Mouse (Mus musculus): ENCODE data around the gene Clic4. TPM values are rescaled to one million over a fixed set of nuclear protein-coding genes. Genes with fewer than 3 reads are reported as not detected.

The Clic4 gene
- polyA plus RNA-seq, 1 experiment from 2014 or later: 179 TPM

- Histone ChIP-seq H3K4me1 (replicated peaks; ENCODE audit: control insufficient read depth, insufficient read depth, low read length) (peaks cover 53% of the 10 kb centered on the region), H3K4me3 (ENCODE audit: low read length) (no peak overlapping the region), H3K27me3 (ENCODE audit: control insufficient read depth, insufficient read depth, low read depth, low read length) (no peaks in the 10 kb centered on the region), H3K27ac (ENCODE audit: low read length) (no peak overlapping the region), H3K4me2 (ENCODE audit: low read depth, low read length) (no peak overlapping the region), H3K36me3 (ENCODE audit: control insufficient read depth, insufficient read depth, low read length) (no peaks in the 10 kb centered on the region; the same call in 1 of the 2 replicates), H3K9ac (ENCODE audit: low read length) (no peak overlapping the region), H3K9me3 (ENCODE audit: control insufficient read depth, low read length) (no peaks in the 10 kb centered on the region)
- WGBS: 79% methylated on average over 11 of the region's 11 CpGs
- no peak for ATAC-seq (ENCODE audit: low read depth)
These were observed 15.8 kb downstream of the Clic4 start for GRCm38 (mm10) chr4:135256536-135257450.

- WGBS: 10% methylated on average over 3 of the region's 3 CpGs
- no peaks in the 10 kb centered on the region for H3K36me3 ChIP-seq (ENCODE audit: control insufficient read depth, insufficient read depth, low read length)
- peak overlapping the region; percentile 88 for H3K27ac ChIP-seq (ENCODE audit: low read length)
- H3K4me2 ChIP-seq (ENCODE audit: low read depth, low read length): peak overlapping the region; percentile 10
- no peak overlapping the region for H3K4me3 ChIP-seq (ENCODE audit: low read length)
- ATAC-seq (ENCODE audit: low read depth): peak; percentile 88
- no peaks in the 10 kb centered on the region for H3K27me3 ChIP-seq (ENCODE audit: control insufficient read depth, insufficient read depth, low read depth, low read length)
- peaks cover 53% of the 10 kb centered on the region for H3K4me1 ChIP-seq (replicated peaks; ENCODE audit: control insufficient read depth, insufficient read depth, low read length)
- H3K9ac ChIP-seq (ENCODE audit: low read length): peak overlapping the region; percentile 42; the same call in 1 of the 2 replicates
- no peaks in the 10 kb centered on the region for H3K9me3 ChIP-seq (ENCODE audit: control insufficient read depth, low read length)
These were observed 17.8 kb downstream of the Clic4 start for GRCm38 (mm10) chr4:135254770-135255169.

- WGBS: 27% methylated on average over 4 of the region's 4 CpGs
- no peak overlapping the region for H3K4me3 ChIP-seq (ENCODE audit: low read length)
- H3K27ac ChIP-seq (ENCODE audit: low read length): peak overlapping the region; percentile 88
- no peaks in the 10 kb centered on the region for H3K36me3 ChIP-seq (ENCODE audit: control insufficient read depth, insufficient read depth, low read length)
- peaks cover 51% of the 10 kb centered on the region for H3K4me1 ChIP-seq (replicated peaks; ENCODE audit: control insufficient read depth, insufficient read depth, low read length)
- H3K9ac ChIP-seq (ENCODE audit: low read length): peak overlapping the region; percentile 2; the same call in 1 of the 2 replicates
- peaks cover 3% of the 10 kb centered on the region; the same call in 1 of the 2 replicates for H3K9me3 ChIP-seq (ENCODE audit: control insufficient read depth, low read length)
- H3K27me3 ChIP-seq (ENCODE audit: control insufficient read depth, insufficient read depth, low read depth, low read length): no peaks in the 10 kb centered on the region
- peak overlapping the region; percentile 10 for H3K4me2 ChIP-seq (ENCODE audit: low read depth, low read length)
- peak; percentile 58 for ATAC-seq (ENCODE audit: low read depth)
These were observed 18.3 kb downstream of the Clic4 start for GRCm38 (mm10) chr4:135254321-135254720.

- H3K4me1 ChIP-seq (replicated peaks; ENCODE audit: control insufficient read depth, insufficient read depth, low read length): peaks cover 44% of the 10 kb centered on the region
- 86% methylated on average over 12 of the region's 12 CpGs for WGBS
These were observed 19.2 kb downstream of the Clic4 start for GRCm38 (mm10) chr4:135253239-135254039.

GRCm38 (mm10) chr4:135251801-135252200 lies 20.8 kb downstream of the Clic4 start:
- Histone ChIP-seq H3K27ac (ENCODE audit: low read length) (peak overlapping the region; percentile 33; the same call in 1 of the 2 replicates), H3K27me3 (ENCODE audit: control insufficient read depth, insufficient read depth, low read depth, low read length) (no peaks in the 10 kb centered on the region), H3K4me2 (ENCODE audit: low read depth, low read length) (no peak overlapping the region), H3K36me3 (ENCODE audit: control insufficient read depth, insufficient read depth, low read length) (peaks cover 2% of the 10 kb centered on the region; the same call in 1 of the 2 replicates), H3K4me3 (ENCODE audit: low read length) (no peak overlapping the region), H3K9me3 (ENCODE audit: control insufficient read depth, low read length) (peaks cover 6% of the 10 kb centered on the region; the same call in 1 of the 2 replicates), H3K9ac (ENCODE audit: low read length) (no peak overlapping the region), H3K4me1 (replicated peaks; ENCODE audit: control insufficient read depth, insufficient read depth, low read length) (peaks cover 42% of the 10 kb centered on the region)
- 46% methylated on average over 2 of the region's 2 CpGs for WGBS
- no peak for ATAC-seq (ENCODE audit: low read depth)

More at GRCm38 (mm10) chr4:135253239-135254039, 19.2 kb downstream of the Clic4 start:
- peak overlapping the region; percentile 88 for H3K27ac ChIP-seq (ENCODE audit: low read length)
- peaks cover 6% of the 10 kb centered on the region; the same call in 1 of the 2 replicates for H3K9me3 ChIP-seq (ENCODE audit: control insufficient read depth, low read length)
- H3K4me3 ChIP-seq (ENCODE audit: low read length): no peak overlapping the region
- H3K27me3 ChIP-seq (ENCODE audit: control insufficient read depth, insufficient read depth, low read depth, low read length): no peaks in the 10 kb centered on the region
- H3K9ac ChIP-seq (ENCODE audit: low read length): peak overlapping the region; percentile 2; the same call in 1 of the 2 replicates
- peaks cover 2% of the 10 kb centered on the region; the same call in 1 of the 2 replicates for H3K36me3 ChIP-seq (ENCODE audit: control insufficient read depth, insufficient read depth, low read length)
- no peak overlapping the region for H3K4me2 ChIP-seq (ENCODE audit: low read depth, low read length)
- no peak for ATAC-seq (ENCODE audit: low read depth)

GRCm38 (mm10) chr4:135248250-135249018 lies 24.2 kb downstream of the Clic4 start:
- WGBS: 70% methylated on average over 9 of the region's 9 CpGs

GRCm38 (mm10) chr4:135246866-135247756 lies 25.5 kb downstream of the Clic4 start:
- 74% methylated on average over 23 of the region's 23 CpGs for WGBS
- Histone ChIP-seq H3K4me3 (ENCODE audit: low read length) (no peak overlapping the region), H3K27ac (ENCODE audit: low read length) (no peak overlapping the region), H3K9ac (ENCODE audit: low read length) (no peak overlapping the region), H3K36me3 (ENCODE audit: control insufficient read depth, insufficient read depth, low read length) (peaks cover 2% of the 10 kb centered on the region; the same call in 1 of the 2 replicates), H3K4me1 (replicated peaks; ENCODE audit: control insufficient read depth, insufficient read depth, low read length) (peaks cover 36% of the 10 kb centered on the region), H3K4me2 (ENCODE audit: low read depth, low read length) (no peak overlapping the region), H3K27me3 (ENCODE audit: control insufficient read depth, insufficient read depth, low read depth, low read length) (no peaks in the 10 kb centered on the region), H3K9me3 (ENCODE audit: control insufficient read depth, low read length) (peaks cover 6% of the 10 kb centered on the region; the same call in 1 of the 2 replicates)
- ATAC-seq (ENCODE audit: low read depth): no peak

More at GRCm38 (mm10) chr4:135248250-135249018, 24.2 kb downstream of the Clic4 start:
- peaks cover 36% of the 10 kb centered on the region for H3K4me1 ChIP-seq (replicated peaks; ENCODE audit: control insufficient read depth, insufficient read depth, low read length)
- no peak overlapping the region for H3K9ac ChIP-seq (ENCODE audit: low read length)
- no peak overlapping the region for H3K4me3 ChIP-seq (ENCODE audit: low read length)
- no peak for ATAC-seq (ENCODE audit: low read depth)
- no peak overlapping the region for H3K4me2 ChIP-seq (ENCODE audit: low read depth, low read length)
- peaks cover 2% of the 10 kb centered on the region; the same call in 1 of the 2 replicates for H3K36me3 ChIP-seq (ENCODE audit: control insufficient read depth, insufficient read depth, low read length)
- H3K27me3 ChIP-seq (ENCODE audit: control insufficient read depth, insufficient read depth, low read depth, low read length): no peaks in the 10 kb centered on the region
- H3K9me3 ChIP-seq (ENCODE audit: control insufficient read depth, low read length): peaks cover 6% of the 10 kb centered on the region; the same call in 1 of the 2 replicates
- H3K27ac ChIP-seq (ENCODE audit: low read length): no peak overlapping the region

- 78% methylated on average over 2 of the region's 2 CpGs for WGBS
- no peak overlapping the region for H3K27ac ChIP-seq (ENCODE audit: low read length)
- no peak overlapping the region for H3K4me2 ChIP-seq (ENCODE audit: low read depth, low read length)
- ATAC-seq (ENCODE audit: low read depth): no peak
- peaks cover 39% of the 10 kb centered on the region for H3K4me1 ChIP-seq (replicated peaks; ENCODE audit: control insufficient read depth, insufficient read depth, low read length)
- H3K9ac ChIP-seq (ENCODE audit: low read length): no peak overlapping the region
- H3K27me3 ChIP-seq (ENCODE audit: control insufficient read depth, insufficient read depth, low read depth, low read length): no peaks in the 10 kb centered on the region
- peaks cover 6% of the 10 kb centered on the region; the same call in 1 of the 2 replicates for H3K9me3 ChIP-seq (ENCODE audit: control insufficient read depth, low read length)
- peaks cover 2% of the 10 kb centered on the region; the same call in 1 of the 2 replicates for H3K36me3 ChIP-seq (ENCODE audit: control insufficient read depth, insufficient read depth, low read length)
- no peak overlapping the region for H3K4me3 ChIP-seq (ENCODE audit: low read length)
These were observed 26.2 kb downstream of the Clic4 start for GRCm38 (mm10) chr4:135246444-135246843.
